Comparison of ENCODE assay signal across 9 mouse cellular contexts in genomic region chr17:45958094-45958881, GRCm38 (mm10).
DNase-seq lines count a peak whose midpoint lies in the region; ATAC-seq and TF ChIP-seq lines count a peak whose summit lies in the region.
"Had no signal": no experiment of that assay in that cellular context is flagged by ENCODE, and none has a peak within 500 bp of the region (broad histone marks: within the 10 kb centered on the region; RNA-seq: fewer than 3 reads in every experiment).

No protein-coding gene starts in this region.

- H3K27me3 ChIP-seq in hindbrain, postnatal 0 days (ENCODE audit: insufficient read depth, low read length): no peaks in the 10 kb centered on the region
- no peaks in the 10 kb centered on the region for H3K27me3 ChIP-seq in hindbrain, embryonic 12.5 days
- H3K27me3 ChIP-seq: limb, embryonic 12.5 days had no signal

- peak; percentile 54 for TF ChIP-seq CTCF in hindbrain, postnatal 0 days (IDR thresholded peaks at IDR 0.05; ENCODE audit: low read depth)
- peak; percentile 40; the same call in 1 of the 2 replicates for TF ChIP-seq CTCF in brain, embryonic 14.5 days (IDR thresholded peaks at IDR 0.05; ENCODE audit: borderline replicate concordance, extremely low read depth, insufficient read depth, insufficient read length)

- no peaks in the 10 kb centered on the region for H3K9me3 ChIP-seq in hindbrain, postnatal 0 days (ENCODE audit: low read length)
- H3K9me3 ChIP-seq in hindbrain, embryonic 12.5 days (replicated peaks): no peaks in the 10 kb centered on the region
- H3K9me3 ChIP-seq: limb, embryonic 12.5 days had no signal

- no peak overlapping the region for H3K27ac ChIP-seq in hindbrain, postnatal 0 days
- H3K27ac ChIP-seq in hindbrain, embryonic 12.5 days: no peak overlapping the region
- H3K27ac ChIP-seq: limb, embryonic 12.5 days had no signal

- ATAC-seq in hindbrain, postnatal 0 days: no peak
- ATAC-seq in hindbrain, embryonic 12.5 days (ENCODE audit: low FRiP score): no peak

- H3K4me2 ChIP-seq in hindbrain, postnatal 0 days (ENCODE audit: low read depth, low read length): no peak overlapping the region
- H3K4me2 ChIP-seq in hindbrain, embryonic 12.5 days (replicated peaks): no peak overlapping the region
- H3K4me2 ChIP-seq: limb, embryonic 12.5 days had no signal

- H3K4me3 ChIP-seq in hindbrain, postnatal 0 days (ENCODE audit: low read length): no peak overlapping the region
- no peak overlapping the region for H3K4me3 ChIP-seq in hindbrain, embryonic 12.5 days
- H3K4me3 ChIP-seq: limb, embryonic 12.5 days had no signal

- H3K4me1 ChIP-seq in hindbrain, postnatal 0 days (ENCODE audit: insufficient read depth, low read length): no peaks in the 10 kb centered on the region
- H3K4me1 ChIP-seq in hindbrain, embryonic 12.5 days: peaks cover 3% of the 10 kb centered on the region; the same call in 1 of the 2 replicates

- 84% methylated on average over 7 of the region's 7 CpGs for WGBS in hindbrain, postnatal 0 days
- WGBS in hindbrain, embryonic 12.5 days: 81% methylated on average over 7 of the region's 7 CpGs

- no peaks in the 10 kb centered on the region for H3K36me3 ChIP-seq in hindbrain, postnatal 0 days (ENCODE audit: insufficient read depth, low read length)
- no peaks in the 10 kb centered on the region for H3K36me3 ChIP-seq in hindbrain, embryonic 12.5 days
- H3K36me3 ChIP-seq: limb, embryonic 12.5 days had no signal

- TF ChIP-seq POLR2A in brain, embryonic 14.5 days (IDR thresholded peaks at IDR 0.05; ENCODE audit: borderline replicate concordance, extremely low read depth, insufficient read depth, insufficient read length, poor library complexity, severe bottlenecking): no peak

- peak; percentile 55 for DNase-seq in hindbrain, postnatal 0 days (ENCODE audit: low spot score)
- peak; percentile 38 for DNase-seq in brain, embryonic 14.5 days (ENCODE audit: low read depth)
- peak; percentile 79 to 87 for DNase-seq in kidney, postnatal 36 days
- peak; percentile 68 for DNase-seq in retina, embryonic 14.5 days (ENCODE audit: low spot score)
- DNase-seq in layer of hippocampus, adult 9-10 months (ENCODE audit: low spot score): no peak
- no peak for DNase-seq in testis, postnatal 10 days (ENCODE audit: low spot score)
- DNase-seq in layer of hippocampus, postnatal 14 days (ENCODE audit: low spot score in 2 of 2): no peak

- H3K9ac ChIP-seq in hindbrain, postnatal 0 days (replicated peaks; ENCODE audit: low read length): no peak overlapping the region
- no peak overlapping the region for H3K9ac ChIP-seq in hindbrain, embryonic 12.5 days
- H3K9ac ChIP-seq: limb, embryonic 12.5 days had no signal

Comparison
In these comparisons a context has a peak if more than half of its experiments do, and no peak if none do; other contexts are left out.
1. DNase-seq: peak in hindbrain, postnatal 0 days (single experiment), brain, embryonic 14.5 days (single experiment), kidney, postnatal 36 days (2 of 2) and retina, embryonic 14.5 days (single experiment); none in layer of hippocampus, adult 9-10 months (single experiment), testis, postnatal 10 days (single experiment) and layer of hippocampus, postnatal 14 days (0 of 2).